Mouse (Mus musculus): ENCODE measurements around the gene Ssh1. TPM values are rescaled to one million over a fixed set of nuclear protein-coding genes. Genes with fewer than 3 reads are reported as not detected.
A peak's percentile ranks its signal among the peaks of the same experiment; 100 is the strongest.

The Ssh1 gene
- polyA plus RNA-seq, 1 experiment from 2014 or later: 17.9 TPM

DNA sequence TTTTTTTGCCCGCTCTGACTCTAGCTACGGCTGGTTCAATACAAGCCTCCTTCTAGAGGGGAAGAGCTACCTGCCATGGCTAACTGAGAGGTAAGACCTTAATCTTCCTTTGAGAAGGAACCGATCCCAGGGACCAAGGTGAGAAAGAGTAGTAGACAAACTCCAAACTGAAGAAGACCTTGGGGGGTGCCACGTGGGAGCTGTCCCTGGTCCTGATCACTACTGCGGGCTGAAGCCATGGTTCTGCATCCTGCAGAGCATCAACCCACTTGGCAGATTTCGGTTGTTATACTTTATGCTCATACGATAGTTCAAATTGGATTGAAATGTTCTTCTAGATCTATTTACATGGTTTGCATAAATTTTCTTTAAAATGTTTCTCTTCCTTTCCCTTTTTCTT, 21.4 kb upstream of the Ssh1 start:
- H3K36me3 ChIP-seq (replicated peaks): no peaks in the 10 kb centered on the region
- WGBS: 67% methylated on average over 7 of the region's 7 CpGs
- H3K9me3 ChIP-seq: no peaks in the 10 kb centered on the region
- H3K27ac ChIP-seq (replicated peaks): no peak overlapping the region
- H3K4me1 ChIP-seq: peaks cover 3% of the 10 kb centered on the region; the same call in 1 of the 2 replicates
- H3K4me3 ChIP-seq: no peak overlapping the region
- DNase-seq (ENCODE audit: low spot score): peak; percentile 58
- H3K27me3 ChIP-seq (replicated peaks; ENCODE audit: low read depth, poor library complexity, severe bottlenecking): no peaks in the 10 kb centered on the region

DNA sequence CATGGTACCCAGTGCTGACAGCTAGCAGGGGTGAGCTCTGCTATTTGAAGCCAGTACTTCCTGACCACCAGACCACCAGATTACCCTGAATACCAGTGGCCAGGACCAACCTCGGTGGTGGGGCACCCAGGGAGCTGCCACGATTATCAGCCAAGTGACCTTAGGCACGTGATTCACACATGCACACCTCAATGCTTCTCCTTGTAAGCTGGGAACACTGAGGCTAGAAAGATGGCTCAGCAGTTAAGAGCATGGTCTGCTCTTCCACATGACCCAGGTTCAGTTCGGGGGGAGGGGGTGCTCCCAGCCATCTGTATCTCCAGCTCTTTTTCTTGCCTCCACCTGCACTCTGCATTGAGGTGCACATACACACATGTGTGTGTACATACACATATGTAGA, 15.4 kb upstream of the Ssh1 start:
- H3K27ac ChIP-seq (replicated peaks): no peak overlapping the region
- DNase-seq (ENCODE audit: low spot score): no peak
- 74% methylated on average over 4 of the region's 4 CpGs for WGBS

DNA sequence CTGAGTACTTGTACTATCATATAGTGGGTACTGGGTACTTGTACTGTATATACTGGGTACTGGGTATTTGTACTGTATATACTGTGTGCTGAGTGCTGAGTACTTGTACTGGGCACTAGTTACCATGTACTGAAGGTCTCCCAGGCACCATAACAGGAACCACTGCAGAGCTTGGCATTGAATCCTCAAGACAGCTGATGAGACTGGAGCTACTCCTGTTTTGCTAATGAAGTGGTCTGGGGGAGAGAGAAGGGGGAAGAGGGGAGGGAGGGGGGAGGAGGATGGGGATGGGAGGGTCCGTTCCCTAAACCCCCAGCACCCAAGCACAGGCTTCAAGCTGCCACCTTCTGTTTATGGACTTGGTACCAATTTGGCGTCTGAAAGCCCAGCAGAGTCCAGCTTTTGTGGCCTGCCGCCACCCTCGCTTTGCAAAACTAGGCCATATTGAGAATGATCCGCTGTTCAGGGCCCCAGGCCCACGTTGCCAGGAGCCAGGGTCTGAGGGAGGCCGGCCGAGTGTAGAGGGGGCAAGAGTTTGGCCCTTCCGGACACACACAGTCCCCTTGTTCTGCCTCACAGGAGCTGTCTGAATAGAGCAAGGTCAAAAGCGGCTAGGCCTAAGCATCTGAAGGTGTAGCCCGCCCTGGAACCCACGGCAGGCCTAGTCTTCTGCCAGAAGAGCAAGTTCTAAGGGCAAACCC, 14.2 kb upstream of the Ssh1 start:
- H3K27me3 ChIP-seq (replicated peaks; ENCODE audit: low read depth, poor library complexity, severe bottlenecking): no peaks in the 10 kb centered on the region
- no peak for DNase-seq (ENCODE audit: low spot score)
- no peak overlapping the region for H3K4me3 ChIP-seq
- H3K4me1 ChIP-seq: no peaks in the 10 kb centered on the region
- H3K9me3 ChIP-seq: no peaks in the 10 kb centered on the region
- H3K36me3 ChIP-seq (replicated peaks): no peaks in the 10 kb centered on the region
- 79% methylated on average over 12 of the region's 12 CpGs for WGBS
- H3K27ac ChIP-seq (replicated peaks): no peak overlapping the region

More for the DNA sequence above, 15.4 kb upstream of the Ssh1 start:
- Histone ChIP-seq H3K4me3 (no peak overlapping the region), H3K9me3 (no peaks in the 10 kb centered on the region), H3K36me3 (replicated peaks) (no peaks in the 10 kb centered on the region), H3K27me3 (replicated peaks; ENCODE audit: low read depth, poor library complexity, severe bottlenecking) (no peaks in the 10 kb centered on the region), H3K4me1 (no peaks in the 10 kb centered on the region)

DNA sequence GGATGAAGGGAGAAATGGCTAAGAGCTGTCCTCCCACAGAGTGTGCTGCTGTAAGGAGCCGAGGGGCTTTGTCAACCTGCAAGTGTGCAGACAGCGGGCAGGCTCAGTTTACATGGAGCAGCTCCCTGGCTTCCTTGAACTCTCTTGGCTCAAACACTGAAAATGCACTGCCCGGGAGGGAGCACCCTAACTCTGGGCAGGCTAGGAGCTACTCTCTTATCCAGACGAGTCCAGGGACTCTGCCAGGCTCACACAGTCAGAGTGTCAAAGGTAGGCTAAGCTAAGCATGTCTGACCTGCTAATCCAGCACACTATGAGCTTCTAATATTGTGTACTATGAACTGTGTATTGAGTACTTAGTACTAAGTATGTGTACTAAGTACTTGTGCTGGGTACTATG, 13.3 kb upstream of the Ssh1 start:
- WGBS: 86% methylated on average over 4 of the region's 4 CpGs
- DNase-seq (ENCODE audit: low spot score): no peak
- Histone ChIP-seq H3K27ac (replicated peaks) (no peak overlapping the region), H3K4me1 (no peaks in the 10 kb centered on the region), H3K36me3 (replicated peaks) (no peaks in the 10 kb centered on the region), H3K27me3 (replicated peaks; ENCODE audit: low read depth, poor library complexity, severe bottlenecking) (no peaks in the 10 kb centered on the region), H3K9me3 (no peaks in the 10 kb centered on the region), H3K4me3 (no peak overlapping the region)

DNA sequence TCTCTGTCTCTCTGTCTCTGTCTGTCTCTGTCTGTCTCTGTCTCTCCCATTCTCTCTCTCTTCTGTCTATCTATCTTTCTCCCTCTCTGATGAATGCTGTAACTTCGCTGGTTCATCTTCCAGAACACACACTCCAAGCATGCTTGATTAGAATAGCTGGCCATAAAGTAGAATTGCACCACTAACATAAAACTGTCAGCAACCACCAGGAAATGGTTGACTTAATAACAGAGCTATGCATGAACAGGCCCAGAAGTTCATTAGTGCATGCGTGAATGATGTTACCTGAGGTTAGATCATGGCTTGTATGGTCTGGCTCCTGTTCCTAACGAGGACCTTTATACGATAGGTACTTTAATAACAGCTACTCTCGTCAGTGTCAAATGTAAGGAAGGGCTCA, 11.4 kb upstream of the Ssh1 start:
- H3K27me3 ChIP-seq (replicated peaks; ENCODE audit: low read depth, poor library complexity, severe bottlenecking): no peaks in the 10 kb centered on the region
- no peaks in the 10 kb centered on the region for H3K36me3 ChIP-seq (replicated peaks)
- no peak overlapping the region for H3K4me3 ChIP-seq
- no peak overlapping the region for H3K27ac ChIP-seq (replicated peaks)
- 89% methylated on average over 5 of the region's 5 CpGs for WGBS
- no peaks in the 10 kb centered on the region for H3K9me3 ChIP-seq
- H3K4me1 ChIP-seq: no peaks in the 10 kb centered on the region
- no peak for DNase-seq (ENCODE audit: low spot score)

DNA sequence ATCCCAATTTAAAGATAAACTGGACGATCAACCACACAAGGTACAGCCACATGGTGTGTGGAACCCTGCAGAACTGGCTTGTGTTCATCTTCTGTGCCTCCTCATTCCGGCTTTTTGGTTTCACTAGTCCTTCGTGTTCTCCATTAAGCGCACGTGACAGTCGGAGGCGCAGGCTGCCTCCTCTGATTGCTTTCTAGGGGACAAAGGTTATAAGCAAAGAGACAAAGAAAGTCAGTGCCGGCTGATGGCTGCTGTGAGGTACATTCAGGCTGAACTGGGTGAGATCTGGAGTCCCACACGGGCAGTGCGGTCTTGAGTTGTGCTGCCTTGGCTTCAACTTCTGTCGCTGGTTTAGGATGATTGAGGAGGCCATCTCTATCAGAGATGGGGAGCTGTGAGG, 10.9 kb upstream of the Ssh1 start:
- no peak overlapping the region for H3K27ac ChIP-seq (replicated peaks)
- H3K9me3 ChIP-seq: no peaks in the 10 kb centered on the region
- WGBS: 86% methylated on average over 11 of the region's 11 CpGs
- H3K4me3 ChIP-seq: no peak overlapping the region
- no peaks in the 10 kb centered on the region for H3K36me3 ChIP-seq (replicated peaks)
- no peaks in the 10 kb centered on the region for H3K4me1 ChIP-seq
- DNase-seq (ENCODE audit: low spot score): no peak
- no peaks in the 10 kb centered on the region for H3K27me3 ChIP-seq (replicated peaks; ENCODE audit: low read depth, poor library complexity, severe bottlenecking)

DNA sequence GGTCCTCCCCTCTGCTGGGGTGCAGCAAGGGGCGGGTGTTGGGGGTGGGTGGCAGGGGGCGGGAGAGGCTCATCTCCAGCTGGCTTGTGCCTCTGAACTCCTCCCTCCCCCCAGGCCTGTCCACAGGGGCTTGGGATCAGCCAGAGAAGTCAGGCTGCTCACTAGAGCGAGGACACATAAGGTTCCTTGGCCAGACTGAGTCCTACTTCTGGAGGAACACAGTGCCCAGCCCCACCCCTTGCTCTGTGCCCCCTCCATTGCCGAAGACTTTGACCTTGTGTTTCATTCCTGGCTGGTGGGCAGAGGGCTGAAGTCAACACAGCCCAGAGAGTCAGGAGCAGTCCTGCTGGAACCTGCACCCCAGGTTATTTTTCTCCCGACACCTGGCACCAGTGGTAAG, 9.8 kb upstream of the Ssh1 start, which contains the start of gene Dao:
Gene Dao (plus strand): TSS at position 162 of the 400 bp plus-strand sequence.
- WGBS: 59% methylated on average over 5 of the region's 5 CpGs
- Histone ChIP-seq H3K4me3 (no peak within 1 kb of the TSS), H3K9me3 (no peaks in the 10 kb centered on the region), H3K27ac (replicated peaks) (no peak within 1 kb of the TSS), H3K4me1 (no peaks in the 10 kb centered on the region), H3K36me3 (replicated peaks) (no peaks in the 10 kb centered on the region), H3K27me3 (replicated peaks; ENCODE audit: low read depth, poor library complexity, severe bottlenecking) (no peaks in the 10 kb centered on the region)
- no peak for DNase-seq (ENCODE audit: low spot score)

DNA sequence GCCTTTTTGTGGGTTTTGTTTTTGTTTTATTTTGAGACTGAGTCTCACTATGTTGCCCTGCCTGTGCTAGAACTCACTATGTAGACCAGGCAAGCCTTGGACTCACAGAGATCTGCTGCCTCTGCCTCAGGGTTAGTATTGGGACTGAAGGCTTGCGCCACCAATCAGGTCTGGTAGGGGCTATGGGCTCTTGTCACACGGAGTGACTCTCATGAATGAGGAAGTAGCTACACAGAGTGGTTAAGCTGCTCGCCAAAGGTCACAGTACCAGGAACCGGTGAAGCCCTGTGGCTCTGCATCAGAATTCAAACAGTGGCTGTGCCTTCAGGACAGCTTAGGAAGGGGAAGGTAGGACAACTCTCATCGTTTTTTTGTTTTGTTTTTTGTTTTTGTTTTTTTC, 5.7 kb upstream of the Ssh1 start:
- Histone ChIP-seq H3K4me1 (peaks cover 8% of the 10 kb centered on the region), H3K36me3 (replicated peaks) (no peaks in the 10 kb centered on the region), H3K27ac (replicated peaks) (no peak overlapping the region), H3K4me3 (no peak overlapping the region), H3K27me3 (replicated peaks; ENCODE audit: low read depth, poor library complexity, severe bottlenecking) (no peaks in the 10 kb centered on the region), H3K9me3 (no peaks in the 10 kb centered on the region)
- DNase-seq (ENCODE audit: low spot score): no peak
- 62% methylated on average over 5 of the region's 5 CpGs for WGBS

DNA sequence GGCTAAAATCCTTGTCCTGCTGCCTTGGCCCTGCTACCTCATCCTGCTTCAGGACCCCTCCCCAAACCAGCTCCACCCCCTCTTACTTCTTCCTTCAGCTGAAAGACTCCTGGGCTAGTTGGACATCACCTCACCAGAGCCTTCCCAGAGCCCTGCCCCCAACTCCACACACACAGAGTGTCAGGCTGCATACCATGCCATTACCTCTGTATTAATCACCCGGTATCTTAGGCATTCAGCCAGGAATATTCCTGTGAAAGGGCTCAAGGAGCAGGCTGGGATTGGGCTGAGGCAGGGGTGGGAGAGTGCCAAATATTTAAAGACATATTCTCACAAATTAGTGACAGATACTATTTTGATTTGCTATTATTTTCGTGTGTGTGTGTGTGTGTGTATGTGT, 2.8 kb upstream of the Ssh1 start:
- Histone ChIP-seq H3K27ac (replicated peaks) (no peak overlapping the region), H3K36me3 (replicated peaks) (no peaks in the 10 kb centered on the region), H3K9me3 (no peaks in the 10 kb centered on the region), H3K4me3 (no peak overlapping the region), H3K4me1 (peaks cover 31% of the 10 kb centered on the region), H3K27me3 (replicated peaks; ENCODE audit: low read depth, poor library complexity, severe bottlenecking) (no peaks in the 10 kb centered on the region)
- DNase-seq (ENCODE audit: low spot score): no peak
- WGBS: 59% methylated on average over 2 of the region's 2 CpGs

DNA sequence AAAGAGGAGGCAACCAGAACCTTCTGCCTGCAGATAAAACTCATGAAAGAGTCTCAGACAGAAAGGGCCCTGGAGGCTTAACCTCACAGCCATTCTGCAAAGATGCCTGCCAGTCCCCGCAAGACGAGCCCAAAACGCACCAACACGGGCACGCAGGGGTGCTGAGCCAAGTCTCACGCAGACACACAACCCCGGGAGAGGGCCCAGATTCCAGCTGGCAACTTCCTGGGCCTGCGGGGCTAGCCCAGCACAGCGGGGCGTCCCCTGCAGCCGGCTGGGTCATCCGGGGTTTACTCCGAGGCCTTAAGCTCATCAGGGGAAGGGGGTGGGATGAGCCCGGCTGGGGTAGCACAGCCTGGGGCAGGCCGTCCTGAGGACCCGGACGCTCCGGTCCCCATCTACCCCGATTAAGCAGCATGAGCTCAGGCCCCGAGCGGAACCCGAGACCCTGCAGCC, 635 bp downstream of the Ssh1 start:
- peaks cover 16% of the 10 kb centered on the region for H3K36me3 ChIP-seq (replicated peaks)
- H3K4me1 ChIP-seq: peaks cover 48% of the 10 kb centered on the region
- WGBS: under 1% methylated on average over 22 of the region's 22 CpGs
- DNase-seq (ENCODE audit: low spot score): no peak
- H3K27ac ChIP-seq (replicated peaks): peak overlapping the region; percentile 98
- no peaks in the 10 kb centered on the region for H3K27me3 ChIP-seq (replicated peaks; ENCODE audit: low read depth, poor library complexity, severe bottlenecking)
- peak overlapping the region; percentile 87 for H3K4me3 ChIP-seq
- H3K9me3 ChIP-seq: no peaks in the 10 kb centered on the region

DNA sequence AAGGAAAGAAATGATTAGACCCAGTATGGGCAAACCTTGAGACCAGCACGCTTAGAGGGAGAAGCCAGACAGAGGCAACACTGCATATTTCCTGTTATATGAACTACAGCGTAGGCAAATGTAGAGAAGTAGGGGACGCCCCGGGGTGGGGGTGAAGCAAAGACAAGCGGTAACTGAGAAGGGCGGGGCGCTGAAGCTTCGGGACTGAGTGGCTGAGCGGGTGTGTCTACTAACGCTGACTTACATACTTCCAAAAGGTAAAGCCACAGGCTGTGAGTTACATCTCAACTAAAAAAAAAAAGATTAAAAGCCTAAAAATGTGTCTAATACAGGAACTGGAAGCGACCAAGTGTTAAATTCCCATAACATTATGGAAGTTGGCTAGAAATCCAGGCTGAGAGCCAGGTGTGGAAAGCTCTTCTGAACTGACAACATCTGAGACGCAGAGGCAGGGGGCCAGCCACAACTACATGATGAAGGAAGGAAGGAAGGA, 1.3 kb downstream of the Ssh1 start:
- Histone ChIP-seq H3K27me3 (replicated peaks; ENCODE audit: low read depth, poor library complexity, severe bottlenecking) (no peaks in the 10 kb centered on the region), H3K9me3 (no peaks in the 10 kb centered on the region), H3K27ac (replicated peaks) (peak overlapping the region; percentile 98), H3K36me3 (replicated peaks) (peaks cover 21% of the 10 kb centered on the region), H3K4me3 (peak overlapping the region; percentile 87), H3K4me1 (peaks cover 48% of the 10 kb centered on the region)
- WGBS: 32% methylated on average over 12 of the region's 12 CpGs
- DNase-seq (ENCODE audit: low spot score): no peak

DNA sequence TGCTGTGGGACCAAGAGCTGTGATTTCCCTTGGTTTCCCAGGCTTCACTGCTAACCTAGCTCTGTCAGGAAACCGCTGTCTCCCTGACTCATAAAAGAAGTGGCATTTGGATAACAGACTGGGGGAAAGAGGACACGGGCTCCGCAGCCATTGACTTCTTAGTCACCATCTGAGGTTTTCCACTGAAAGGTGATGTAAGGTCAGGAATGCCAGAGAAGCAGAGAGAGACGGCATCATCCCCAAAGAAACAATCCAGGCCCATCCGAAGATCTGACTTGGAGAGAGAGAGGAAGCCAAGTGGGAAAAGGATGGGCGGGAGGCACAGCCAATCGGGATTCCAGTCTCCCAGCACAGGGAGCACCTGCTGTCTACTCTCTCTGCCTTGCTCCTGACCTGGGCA, 2.6 kb downstream of the Ssh1 start:
- WGBS: 75% methylated on average over 7 of the region's 7 CpGs
- Histone ChIP-seq H3K36me3 (replicated peaks) (peaks cover 30% of the 10 kb centered on the region), H3K4me3 (no peak overlapping the region), H3K9me3 (no peaks in the 10 kb centered on the region), H3K27ac (replicated peaks) (no peak overlapping the region), H3K4me1 (peaks cover 49% of the 10 kb centered on the region), H3K27me3 (replicated peaks; ENCODE audit: low read depth, poor library complexity, severe bottlenecking) (no peaks in the 10 kb centered on the region)
- no peak for DNase-seq (ENCODE audit: low spot score)

DNA sequence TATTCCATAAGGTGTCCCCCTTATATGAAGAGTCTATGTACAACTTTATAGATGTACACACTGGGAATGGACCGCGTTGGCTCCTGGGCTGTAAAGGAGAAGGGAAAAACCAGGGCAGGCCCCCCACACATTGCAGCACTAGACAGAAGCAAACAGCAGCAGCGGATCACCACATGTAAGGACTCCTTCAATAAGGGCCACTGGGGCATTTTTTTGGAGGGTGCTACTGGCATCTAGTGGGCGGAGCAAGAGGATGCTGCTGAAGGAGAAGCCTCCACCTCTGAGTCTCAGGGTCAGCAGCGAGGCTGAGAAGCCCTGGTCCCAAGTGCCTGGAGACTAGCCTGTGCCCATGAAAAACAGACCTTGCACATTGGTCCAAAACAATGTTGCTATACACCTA, 3.1 kb downstream of the Ssh1 start:
- H3K4me3 ChIP-seq: no peak overlapping the region
- peaks cover 34% of the 10 kb centered on the region for H3K36me3 ChIP-seq (replicated peaks)
- H3K27ac ChIP-seq (replicated peaks): no peak overlapping the region
- no peak for DNase-seq (ENCODE audit: low spot score)
- 77% methylated on average over 5 of the region's 5 CpGs for WGBS
- H3K9me3 ChIP-seq: no peaks in the 10 kb centered on the region
- H3K27me3 ChIP-seq (replicated peaks; ENCODE audit: low read depth, poor library complexity, severe bottlenecking): no peaks in the 10 kb centered on the region
- peaks cover 54% of the 10 kb centered on the region for H3K4me1 ChIP-seq

Data from embryonic facial prominence, embryonic 10.5 days (tissue).